Mouse (Mus musculus) gastrocnemius, postnatal 36 days (tissue): ENCODE data around the gene Plekhf1. TPM values are rescaled to one million over a fixed set of nuclear protein-coding genes. Genes with fewer than 3 reads are reported as not detected.

Experiments
- total RNA-seq, 2 experiments: library from RNA; stranded (reverse); gene quantifications; 2 replicates each; pipeline ENCODE4 v1.2.3; 2021

The Plekhf1 gene
- total RNA-seq, 2 experiments from 2014 or later: 5.6 to 6.0 TPM

Other genes with a start within 250 kb of the Plekhf1 start
- gene Uri1, start 204.5 kb downstream of the Plekhf1 start, total RNA-seq: 10 to 100 TPM; 22.4 to 24.0 TPM
- gene Ccne1, start 120.5 kb downstream of the Plekhf1 start, total RNA-seq: 1 to 10 TPM in 1 of 2 experiments, under 1 TPM in 1; 0.49 to 1.5 TPM
- 10 to 100 TPM; 22.1 to 23.9 TPM for gene 1600014C10Rik, start 44.8 kb downstream of the Plekhf1 start, total RNA-seq
- gene Pop4, start 43.4 kb upstream of the Plekhf1 start, total RNA-seq: 1 to 10 TPM; 6.8 to 7.0 TPM